Mouse (Mus musculus) C2C12 (cell line): Measurements from ENCODE around the gene Crym.

Experiments used
- CTCF ChIP-seq: IDR thresholded peaks from one replicate; pipeline ENCODE4 v1.5.1; 2011; ENCODE audit not compliant: control insufficient read depth, insufficient read depth, insufficient read length
- MYOG ChIP-seq: IDR thresholded peaks from one replicate; pipeline ENCODE4 v1.6.1; 2011; ENCODE audit not compliant: control insufficient read depth, insufficient read length; ENCODE audit errors: extremely low read depth
- USF1 ChIP-seq: IDR thresholded peaks from one replicate; pipeline ENCODE4 v1.6.1; 2011; ENCODE audit warnings: low read depth, mild to moderate bottlenecking, control low read depth, moderate library complexity

DNA sequence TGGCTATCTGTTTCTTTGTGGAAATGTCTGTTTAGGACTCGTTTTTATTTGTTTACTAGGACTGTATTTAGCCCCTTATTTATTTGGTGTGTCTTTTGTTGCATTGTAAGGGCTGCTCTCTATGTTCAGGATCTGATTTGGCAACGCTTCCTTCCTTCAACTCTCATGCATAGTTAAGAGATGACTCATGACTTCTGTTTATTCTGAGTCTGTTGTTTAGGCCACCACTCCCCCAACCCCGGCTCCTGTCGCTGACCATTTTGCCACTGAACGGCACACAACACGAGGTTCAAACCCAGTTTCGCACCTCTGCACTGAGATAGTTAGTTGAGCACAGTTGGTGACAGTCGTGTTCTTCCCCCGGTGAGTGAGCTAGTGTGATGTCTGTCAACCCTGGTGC is 4.1 kb upstream of the Crym start:
- TF ChIP-seq MYOG, result no peak
- TF ChIP-seq USF1, result no peak
- TF ChIP-seq CTCF, result no peak
